Mouse (Mus musculus) spleen, adult 12 weeks (tissue): ENCODE results near the gene Nemf.
"Not testable (repeated sequence)": the region's sequence is repeated elsewhere in the genome, so short reads cannot be mapped to it uniquely, and the experiment has no call there.

Experiments used
- DNase-seq: peaks from one replicate; pipeline ENCODE4 v3.0.0; 2022; ENCODE audit warnings: low spot score

Gene Nemf

DNA sequence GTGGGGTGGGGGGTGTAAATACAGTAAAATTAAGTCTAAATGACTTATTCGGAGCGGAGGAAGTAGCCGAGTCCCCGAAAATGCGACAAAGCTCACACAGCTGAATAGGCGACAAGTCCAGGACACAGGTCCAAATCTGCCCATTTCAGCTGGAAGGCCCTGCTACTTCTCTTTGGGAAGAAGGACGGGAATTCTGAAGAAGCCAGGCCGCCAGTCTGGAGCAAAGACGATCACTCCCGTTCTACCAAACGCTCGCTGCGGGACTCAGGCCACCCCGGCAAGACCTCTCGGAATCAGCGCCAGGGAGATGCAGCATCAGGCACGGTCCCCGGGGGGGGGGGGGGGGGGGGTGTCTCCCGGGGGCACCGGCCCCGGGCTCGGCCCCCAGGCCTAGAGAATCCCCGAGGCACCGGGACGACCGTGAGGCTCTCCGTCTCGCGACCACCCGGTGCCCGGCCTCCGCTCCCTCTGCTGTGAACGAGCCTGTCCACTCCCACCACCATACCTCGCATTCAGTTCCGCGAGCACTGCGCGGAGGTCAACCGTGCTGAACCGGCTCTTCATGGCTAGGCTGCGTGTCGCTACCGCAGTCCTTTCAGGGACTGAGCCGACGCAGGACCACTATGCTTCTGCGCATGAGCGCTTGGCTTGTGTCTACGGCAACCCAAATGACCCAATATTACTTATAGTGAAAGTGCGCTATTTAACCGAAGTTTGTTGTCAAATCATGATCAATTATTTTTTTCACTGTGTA lies at the start of gene Nemf:
Gene Nemf (minus strand): TSS at position 620 of the 754 bp plus-strand sequence.
- DNase-seq: peak; percentile 75

DNA sequence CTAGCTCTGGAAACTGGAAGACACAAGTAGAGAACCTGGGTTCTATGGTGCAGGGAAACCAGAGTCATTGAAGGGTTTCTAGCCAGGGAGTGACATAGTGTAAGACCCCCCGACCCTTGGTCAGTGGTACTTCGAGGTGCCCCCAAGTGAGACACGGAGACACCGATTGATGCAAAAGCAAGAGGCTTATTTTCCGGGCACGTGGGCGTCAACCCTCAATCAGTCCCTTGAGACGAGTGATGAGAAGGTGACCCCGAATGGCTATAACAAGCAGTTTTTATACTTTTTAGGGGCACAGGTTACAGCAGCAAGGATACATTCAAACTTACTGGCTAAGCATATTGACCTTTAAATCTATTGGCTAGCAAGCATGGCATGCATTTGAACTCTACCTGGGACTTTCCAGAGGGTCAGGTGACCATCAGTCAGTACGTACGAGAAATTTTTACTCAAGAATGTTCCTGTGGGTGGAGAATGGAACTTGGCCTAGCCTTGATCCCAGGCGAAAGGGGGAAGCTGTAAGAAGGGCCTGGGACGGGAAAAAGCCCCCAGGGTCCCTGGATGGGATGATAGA lies 45.7 kb upstream of the Nemf start:
- no peak for DNase-seq

DNA sequence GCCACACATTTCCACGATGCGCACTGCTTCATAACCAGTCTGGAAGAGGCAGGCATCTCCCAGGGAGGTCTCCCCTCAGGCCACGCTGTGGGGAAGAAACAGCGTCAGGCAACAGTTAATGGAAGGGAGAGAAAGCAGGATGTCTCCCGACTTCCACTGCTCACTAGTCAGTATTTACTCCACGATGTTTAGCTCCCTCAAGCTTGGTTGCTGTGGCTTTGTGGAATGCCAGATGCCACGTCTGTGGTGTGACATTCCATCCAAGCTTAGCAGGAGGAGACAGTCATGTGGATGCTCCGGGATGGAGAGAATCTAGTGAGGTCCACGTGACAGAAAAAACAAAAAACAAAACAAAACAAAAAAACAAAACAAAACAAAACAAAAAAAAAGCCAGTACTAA lies 45.1 kb upstream of the Nemf start:
- no peak for DNase-seq

DNA sequence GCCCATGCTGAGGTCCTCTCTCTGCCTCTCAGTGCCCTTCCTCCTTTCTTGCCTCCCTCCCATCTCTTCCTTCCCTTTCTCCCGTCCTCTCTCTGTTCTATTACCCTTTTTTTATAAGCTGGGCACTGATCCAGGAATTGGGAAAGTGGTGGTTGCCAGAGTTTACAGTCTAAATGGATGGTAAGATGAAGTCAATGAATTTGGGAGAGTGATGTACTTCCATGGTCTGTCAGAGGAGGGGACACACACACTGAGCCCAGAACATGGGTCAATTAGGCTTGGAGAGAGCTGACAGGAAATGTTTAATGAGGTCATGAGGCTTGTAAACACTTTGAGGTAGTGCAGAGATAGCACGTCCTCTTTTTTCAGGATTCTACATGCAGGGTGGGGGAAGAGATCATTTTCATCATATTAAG lies 43.9 kb upstream of the Nemf start:
- DNase-seq: no peak

DNA sequence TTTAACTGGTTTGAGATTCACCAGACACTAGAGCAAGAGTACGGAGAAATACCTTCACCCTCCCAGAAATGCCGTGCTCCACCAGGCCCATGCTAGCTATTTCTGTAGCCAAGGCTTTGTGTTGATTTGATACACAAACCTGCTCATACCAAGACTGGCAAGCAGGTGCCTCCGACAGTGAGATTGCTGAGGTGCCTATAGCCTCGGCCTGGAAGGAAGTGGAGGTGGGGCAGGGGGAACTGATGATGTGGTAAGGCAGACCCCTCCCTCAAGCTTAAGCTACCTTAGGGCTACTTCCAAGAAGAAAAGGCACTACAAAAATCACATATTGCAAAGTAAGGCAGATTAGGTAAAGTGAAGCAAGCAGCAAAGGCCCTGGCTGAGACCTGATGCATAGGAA lies 43.4 kb upstream of the Nemf start:
- DNase-seq: no peak

DNA sequence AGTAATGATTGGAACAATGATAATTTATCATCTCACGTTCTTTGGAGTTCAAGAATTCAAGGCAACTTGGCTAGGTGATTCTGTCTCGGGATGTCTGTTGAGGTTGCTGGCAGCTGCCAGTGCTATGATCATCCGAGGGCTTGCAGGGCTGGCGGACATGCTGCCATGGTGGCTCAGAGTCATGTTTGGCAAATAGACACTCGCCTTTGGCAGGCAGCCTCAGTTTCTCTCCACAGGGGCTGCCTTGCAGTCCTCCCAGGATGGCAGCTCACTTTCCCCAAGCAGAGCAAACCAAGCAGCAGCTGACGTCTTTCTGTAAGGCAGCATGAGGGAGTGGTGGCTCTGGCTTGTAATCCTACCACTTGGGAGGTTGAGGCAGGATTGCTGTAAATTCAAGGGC lies 37.5 kb upstream of the Nemf start:
- no peak for DNase-seq

DNA sequence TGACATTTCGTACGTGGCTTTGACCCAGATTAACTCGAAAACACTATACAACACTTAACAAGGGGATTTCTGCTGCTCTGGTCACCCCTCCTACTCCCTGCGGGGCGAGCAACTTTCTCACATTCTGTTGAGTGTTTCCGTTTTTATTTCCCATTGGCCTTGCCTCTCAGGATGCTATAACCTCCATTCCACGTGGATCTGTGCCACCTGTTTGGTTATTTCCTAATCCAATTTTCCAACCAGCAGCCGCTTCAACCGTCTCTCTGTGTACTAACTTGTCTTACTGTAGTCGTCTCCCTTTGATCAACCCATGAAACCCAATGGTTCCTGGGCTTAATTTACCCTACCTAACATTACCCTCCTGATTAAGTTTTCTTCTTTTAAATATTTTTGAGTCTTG lies 36.1 kb upstream of the Nemf start:
- DNase-seq: no peak

DNA sequence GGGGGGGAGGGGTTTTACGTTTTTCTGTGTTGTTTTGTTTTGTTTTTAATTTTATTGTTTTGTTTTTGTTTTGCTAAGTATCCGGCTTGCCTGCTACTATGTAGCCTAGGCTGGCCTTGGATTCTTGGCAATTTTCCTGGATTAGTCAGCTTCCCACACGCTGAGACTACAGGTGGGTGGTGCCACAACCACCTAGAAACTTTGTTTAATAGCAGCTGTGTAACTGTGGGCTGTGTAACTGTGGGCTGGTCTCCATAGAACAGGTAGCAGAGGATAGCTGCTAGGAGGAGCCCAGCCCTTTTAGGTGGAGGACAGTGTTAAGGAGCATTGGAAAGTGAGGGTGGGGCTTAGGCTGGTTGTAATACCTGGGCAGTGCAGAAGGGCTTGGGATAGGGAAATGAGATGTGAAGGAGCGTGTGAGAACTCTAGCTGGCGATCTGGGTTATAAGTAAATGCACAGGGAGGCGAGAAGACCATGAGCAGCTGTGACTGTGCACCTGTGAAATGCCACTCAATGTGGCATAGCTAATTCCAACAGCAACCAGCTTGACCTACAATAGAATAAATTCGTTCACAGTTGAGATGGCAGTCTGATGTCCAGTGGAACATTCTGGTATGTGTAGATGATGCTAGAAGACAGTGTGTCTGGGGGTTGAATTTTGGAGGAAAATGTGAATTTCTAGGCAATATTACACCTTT lies 33.2 kb upstream of the Nemf start:
- no peak for DNase-seq

DNA sequence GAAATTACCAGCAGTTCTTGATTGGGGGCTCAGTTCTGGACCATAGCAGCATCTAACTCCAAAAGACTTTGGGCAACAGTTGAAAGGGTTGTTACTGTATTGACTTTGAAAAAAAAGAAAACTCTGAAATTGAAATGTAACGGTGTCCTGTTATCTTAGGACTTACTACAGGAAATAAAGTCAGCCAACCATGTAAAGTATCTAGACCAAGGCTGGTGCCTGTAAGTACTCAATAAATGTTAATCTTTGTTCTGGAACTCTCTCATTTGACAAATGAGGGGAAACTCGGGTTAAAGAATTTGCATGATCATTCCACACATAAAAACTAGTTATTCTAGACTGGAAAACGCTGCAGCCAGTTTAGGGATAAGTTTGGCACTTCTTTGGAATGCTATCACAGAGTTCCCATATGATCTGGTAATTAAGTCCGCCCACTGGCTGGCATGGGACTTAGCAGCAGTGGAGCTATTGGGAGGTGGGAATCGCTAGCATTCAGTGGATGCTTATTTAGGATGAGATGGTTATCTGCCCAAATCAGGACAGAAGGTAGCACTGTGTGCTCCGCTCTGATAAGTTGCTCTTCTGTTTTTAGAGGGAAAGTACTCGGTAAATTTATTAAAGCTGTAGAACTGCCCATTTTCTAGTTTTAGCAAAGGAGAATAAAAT lies 32.4 kb upstream of the Nemf start:
- no peak for DNase-seq

DNA sequence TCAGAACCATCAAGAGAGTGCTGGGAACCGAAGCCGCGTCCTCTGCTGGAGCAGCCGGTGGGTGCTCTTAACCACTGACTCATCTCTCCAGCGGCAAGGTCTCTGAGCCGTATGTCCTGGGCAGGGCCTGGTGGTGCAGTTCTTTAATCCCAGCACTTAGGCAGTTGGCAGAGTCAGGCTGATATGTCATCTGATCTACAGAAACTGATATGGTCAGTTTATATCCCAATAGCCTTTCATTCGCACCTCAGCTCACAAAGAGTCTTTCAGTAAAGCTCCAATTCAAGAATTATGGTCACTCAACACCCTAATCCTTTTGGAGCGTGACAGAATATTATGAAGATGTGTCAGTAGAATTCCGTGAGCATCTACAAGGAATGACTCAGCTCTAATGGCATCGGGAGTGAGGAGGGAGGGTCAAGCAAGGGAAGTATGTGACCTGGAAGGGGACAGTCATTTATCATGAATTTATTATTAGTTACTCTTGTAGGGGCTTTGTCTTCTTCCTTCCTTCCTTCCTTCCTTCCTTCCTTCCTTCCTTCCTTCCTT lies 31.4 kb upstream of the Nemf start:
- DNase-seq: no peak

DNA sequence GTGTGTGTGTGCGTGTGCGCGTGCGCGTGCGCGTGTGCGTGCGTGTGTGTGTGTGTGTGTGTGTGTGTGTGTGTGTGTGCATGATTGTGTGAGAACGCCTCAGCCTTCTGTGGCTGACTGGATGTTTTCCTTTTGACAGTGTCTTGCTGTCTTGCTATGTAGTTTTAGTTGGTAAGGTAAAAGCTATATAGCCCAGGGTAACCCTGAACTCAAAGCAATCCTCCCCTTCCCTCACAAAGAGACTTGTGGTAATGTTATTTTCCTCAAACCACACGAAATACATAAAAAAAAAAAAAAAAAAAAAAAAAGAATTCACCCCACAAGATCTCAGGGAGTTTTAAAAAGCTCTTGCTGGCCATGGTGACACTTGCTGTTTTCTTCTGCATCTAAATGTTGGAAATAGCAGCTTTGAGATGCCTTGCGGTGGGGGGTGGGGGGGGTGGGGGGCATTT lies 29.3 kb upstream of the Nemf start:
- DNase-seq: not testable (repeated sequence)

DNA sequence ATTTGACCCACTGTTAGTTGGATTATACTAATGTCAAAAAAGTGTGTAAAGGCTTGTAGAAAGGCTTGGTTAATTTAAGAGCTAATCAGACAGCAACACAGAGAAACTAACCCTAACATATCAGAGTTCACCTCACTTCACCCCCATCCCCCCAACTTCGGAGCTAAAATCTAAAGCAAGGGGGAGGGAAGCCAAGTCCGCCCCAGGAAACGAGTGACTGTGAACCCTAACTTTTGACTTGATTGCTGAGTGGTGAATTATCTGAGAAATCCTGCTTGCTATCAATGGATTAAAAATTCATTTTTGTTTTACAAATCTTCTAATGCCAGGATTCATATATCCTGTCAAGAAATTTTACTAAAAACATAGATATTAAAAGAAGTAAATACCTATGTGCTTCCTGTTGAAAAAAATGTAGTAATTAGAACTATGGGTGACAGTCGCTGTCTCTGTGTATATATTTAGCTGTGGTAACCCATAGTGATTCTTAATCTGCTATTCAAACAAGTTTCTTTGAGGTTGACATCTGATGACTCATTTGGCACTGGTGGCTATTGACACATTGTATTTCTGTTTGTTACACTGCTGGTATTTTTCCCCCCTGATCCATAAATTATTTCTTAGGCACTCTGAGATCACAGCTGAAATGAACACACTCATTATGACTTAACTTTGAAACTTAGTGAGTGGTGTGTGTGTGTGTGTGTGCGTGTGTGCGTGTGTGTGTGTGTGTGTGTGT lies 28.7 kb upstream of the Nemf start:
- no peak for DNase-seq

DNA sequence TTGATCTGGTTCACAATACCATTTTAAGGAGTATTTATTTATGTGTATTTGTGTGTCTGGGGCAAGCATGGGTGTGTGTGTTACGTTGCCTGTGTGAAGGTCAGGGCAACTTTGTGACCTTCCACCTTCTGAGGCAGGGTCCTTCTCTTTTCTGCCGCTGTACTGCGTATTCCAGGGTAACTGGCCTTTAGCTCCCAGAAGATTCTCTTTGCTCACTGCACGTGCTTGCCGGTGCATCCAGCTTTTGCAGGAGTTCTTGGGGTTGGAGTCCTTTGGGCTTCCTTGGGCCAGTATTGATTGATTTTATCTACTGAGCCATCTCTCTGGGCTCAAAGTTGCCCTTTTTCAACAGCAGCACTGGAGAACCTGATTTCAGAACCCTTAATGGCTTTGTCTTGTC lies 27.6 kb upstream of the Nemf start:
- no peak for DNase-seq

DNA sequence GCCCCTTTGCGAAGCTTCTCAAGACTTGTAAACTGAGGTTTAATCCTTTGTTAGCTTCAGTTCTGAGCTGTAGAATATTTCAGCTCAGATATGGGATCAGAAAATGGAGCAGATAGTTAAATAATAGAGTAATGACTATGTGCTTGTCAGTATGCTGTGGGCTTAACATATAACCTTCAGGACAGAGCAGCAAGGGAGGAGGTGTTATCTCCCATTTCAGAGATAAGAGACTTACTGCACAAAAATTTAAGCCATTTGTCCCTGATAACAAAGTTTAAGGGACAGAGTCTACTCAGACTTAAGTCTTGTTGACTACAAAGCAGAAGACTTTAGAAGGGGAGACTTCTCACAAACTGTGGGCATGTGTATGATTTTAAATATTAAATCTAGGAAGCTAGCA lies 25.9 kb upstream of the Nemf start:
- no peak for DNase-seq

DNA sequence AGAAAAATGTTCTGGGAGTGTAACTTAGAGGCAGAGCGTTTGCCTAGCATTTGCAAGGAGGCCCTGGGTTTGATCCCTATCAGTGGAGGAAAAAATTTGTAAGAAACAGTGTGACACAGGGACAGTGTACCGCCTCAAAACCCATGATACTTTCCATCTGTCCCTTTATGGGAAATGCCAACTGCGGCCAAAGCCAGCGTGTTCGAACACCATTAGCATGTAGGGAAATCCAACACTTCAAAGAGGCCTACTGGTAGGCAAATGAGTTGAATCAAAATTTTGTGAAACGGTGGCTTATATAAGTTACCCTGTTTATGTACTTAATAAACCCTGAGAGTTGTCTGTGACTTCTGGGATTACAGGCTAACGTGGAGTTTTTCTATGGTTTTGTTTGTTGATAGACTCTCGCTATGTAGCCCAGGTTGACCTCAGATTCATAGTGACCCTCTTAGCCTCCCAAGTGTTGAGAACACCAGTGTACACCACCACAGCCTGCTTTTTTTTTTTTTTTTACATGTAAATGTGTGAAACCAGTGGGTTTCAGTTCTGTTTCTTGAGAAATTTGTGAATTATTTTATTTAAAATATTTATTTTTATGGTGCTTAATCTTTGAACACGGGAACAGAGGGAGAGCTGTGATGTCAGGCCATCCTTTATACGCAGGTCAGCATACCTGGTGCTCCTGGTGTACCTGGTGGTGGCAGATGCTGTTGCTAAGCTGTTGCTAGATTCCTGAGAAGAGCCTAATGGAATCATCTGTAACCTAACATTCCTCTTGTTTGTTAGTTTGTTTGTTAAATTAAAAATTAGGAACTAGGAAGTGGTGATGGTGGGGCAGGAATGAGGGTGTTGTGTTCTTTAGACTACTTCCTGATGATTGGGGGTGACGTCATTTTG lies 21.8 kb upstream of the Nemf start:
- no peak for DNase-seq

DNA sequence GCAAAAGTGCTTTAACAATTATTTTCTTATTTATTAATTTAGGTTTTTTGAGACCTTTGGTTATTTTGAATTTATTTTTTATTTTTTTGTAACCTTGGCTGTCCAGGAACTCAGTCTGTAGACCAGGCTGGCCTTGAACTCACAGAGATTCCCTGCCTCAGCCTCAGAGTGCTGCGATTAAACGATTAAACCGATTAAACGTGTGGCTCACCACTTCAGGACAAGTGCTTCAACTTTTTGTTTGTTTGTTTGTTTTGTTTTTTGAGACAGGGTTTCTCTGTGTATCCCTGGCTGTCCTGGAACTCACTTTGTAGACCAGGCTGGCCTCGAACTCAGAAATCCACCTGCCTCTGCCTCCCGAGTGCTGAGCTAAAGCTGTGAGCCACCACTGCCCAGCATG lies 20.7 kb upstream of the Nemf start:
- not testable (repeated sequence) for DNase-seq

DNA sequence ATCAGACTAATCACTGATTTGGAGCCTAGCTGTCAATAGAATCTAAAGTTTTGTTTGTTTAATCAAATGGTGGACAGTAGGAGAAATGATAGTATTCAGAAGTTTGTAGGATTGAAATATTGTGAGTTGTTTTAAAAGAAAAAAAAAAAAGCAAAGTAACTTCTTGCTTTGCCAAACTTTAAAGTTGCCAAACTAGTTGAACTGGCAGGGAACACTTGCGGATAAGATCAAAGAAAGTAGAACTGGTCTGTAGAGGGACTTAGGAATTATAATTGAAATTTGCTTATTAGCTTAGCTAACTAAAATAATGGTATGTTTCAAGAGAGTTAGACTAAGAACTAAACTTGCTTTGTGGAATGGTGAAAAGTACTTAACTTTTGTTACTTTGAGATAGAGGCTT lies 20.2 kb upstream of the Nemf start:
- no peak for DNase-seq

DNA sequence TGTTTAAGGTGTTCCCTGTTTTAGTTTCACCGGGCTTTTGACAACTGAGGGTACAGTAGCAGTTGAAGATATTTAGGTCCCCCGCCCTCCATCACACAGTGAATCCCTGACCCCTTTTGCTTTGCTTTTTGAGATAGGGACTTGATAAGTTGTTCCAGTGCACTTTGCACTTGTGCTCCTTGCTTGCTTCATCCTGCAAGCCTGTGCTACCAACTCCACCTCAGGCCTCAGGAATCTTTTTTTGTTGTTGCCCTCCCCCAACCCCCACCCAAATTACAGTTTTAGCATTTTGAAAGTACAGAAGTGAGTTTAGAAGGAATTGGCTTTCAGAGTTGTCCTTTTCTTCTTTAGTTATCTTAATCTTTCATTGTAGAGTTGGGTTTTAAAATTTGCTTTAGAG lies 19.2 kb upstream of the Nemf start:
- no peak for DNase-seq

DNA sequence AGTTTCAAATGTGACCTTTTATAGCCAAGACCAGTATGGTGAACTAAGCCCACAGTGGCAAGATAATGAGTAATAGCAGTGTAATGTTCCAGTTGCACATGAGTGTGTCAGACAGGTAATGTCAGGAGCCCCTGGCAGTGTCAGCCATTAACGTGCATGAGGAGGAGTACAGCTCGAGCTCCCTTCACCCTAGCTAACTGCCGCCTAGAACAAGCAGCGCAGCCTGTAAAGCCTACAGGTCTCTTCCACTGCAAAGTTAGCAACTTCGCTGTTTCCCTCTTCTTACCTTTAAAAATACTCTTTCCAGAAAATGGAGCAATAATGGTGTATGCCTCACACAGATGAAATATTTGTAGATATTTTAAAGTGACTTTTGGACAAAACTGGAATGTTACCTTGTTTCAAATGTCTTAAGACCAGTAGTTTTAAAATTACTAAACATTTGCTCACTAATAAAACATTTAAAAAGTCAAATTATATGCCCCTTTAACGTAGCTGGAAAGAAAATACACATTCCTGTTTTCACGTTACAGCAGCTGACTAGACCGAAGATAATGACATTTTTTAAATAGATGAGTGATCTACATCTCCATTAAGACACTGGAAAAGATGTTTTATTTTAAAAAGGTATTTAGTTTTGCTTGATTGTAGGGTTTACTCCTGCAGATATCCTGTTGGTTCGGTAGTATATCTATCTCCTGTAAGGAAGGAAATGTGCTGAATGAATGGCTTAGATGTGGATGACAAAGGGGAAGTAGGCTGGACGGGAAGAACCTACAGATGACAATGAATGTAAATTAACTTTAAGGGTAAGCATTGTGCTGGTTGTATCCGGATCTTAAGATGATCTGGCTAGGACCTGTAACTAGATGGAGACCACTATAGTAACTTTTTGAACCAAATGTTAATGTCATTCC lies 17.1 kb upstream of the Nemf start:
- no peak for DNase-seq
